Mouse (Mus musculus): ENCODE data around the gene Trcg1.
"Not testable (repeated sequence)": the region's sequence is repeated elsewhere in the genome, so short reads cannot be mapped to it uniquely, and the experiment has no call there.

Gene Trcg1

DNA sequence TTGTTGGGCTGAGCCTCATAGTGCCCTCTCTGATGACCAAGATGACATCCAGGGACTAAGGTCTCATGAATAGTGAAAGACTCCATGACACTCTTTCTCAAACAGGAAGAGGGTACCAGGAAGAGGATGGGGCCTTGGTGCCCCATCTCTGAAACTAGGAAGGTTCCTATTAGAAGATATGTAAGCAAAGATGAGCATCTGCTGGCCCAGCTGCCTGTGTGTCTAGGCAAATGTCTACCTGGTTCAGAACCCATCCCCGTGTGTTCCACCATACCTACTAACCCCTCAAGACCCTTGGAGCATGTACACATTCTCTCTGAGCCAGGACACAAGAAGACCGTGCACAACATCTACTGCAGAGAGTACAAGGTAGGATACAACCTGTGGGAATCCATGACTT is at the start of gene Trcg1:
Gene Trcg1, plus strand, starts transcription at position 301 of the 400 bp plus-strand sequence.
- DNase-seq = no peak

DNA sequence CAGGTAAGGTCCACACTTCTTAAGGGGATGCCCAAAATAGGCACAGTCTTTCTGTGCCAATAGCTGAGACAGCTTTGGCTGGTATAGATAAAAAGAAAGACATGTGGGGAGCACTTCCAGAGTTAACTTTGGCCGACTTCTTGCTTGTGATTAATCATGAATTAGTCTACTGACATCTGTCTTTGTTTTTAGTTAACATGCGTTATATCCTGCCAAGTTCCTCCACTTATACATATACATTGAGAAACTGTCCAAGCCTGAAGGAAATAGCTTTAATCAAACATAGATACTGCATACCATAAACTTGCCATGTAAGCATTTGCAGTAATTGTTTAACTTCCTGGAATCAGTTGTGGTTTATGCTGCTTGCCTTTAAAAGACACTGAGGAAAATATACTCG is 39.6 kb upstream of the Trcg1 start:
- no peak for DNase-seq

DNA sequence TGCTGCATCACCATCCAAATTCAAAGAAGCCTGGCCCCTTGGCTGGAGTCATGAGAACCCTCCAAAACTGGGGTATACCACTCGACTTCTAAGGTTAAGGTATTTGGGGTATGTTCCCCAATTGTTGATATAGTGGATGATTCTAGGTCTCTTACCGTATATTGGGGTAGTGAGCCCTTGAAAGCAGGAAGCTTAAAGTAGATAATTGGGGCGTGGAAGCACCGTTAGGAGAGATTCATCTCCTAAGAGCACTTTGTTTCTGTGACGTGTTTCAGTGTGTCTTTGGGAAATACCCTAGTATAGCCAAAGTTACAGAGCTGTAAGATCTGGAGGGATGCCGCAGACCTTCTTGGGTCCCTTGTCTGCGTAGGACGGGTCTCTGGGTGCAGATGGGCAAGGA is 38.9 kb upstream of the Trcg1 start:
- no peak for DNase-seq

- DNase-seq = no peak
These were observed 33.4 kb upstream of the Trcg1 start for GRCm38 (mm10) chr9:57202981-57203380.

DNA sequence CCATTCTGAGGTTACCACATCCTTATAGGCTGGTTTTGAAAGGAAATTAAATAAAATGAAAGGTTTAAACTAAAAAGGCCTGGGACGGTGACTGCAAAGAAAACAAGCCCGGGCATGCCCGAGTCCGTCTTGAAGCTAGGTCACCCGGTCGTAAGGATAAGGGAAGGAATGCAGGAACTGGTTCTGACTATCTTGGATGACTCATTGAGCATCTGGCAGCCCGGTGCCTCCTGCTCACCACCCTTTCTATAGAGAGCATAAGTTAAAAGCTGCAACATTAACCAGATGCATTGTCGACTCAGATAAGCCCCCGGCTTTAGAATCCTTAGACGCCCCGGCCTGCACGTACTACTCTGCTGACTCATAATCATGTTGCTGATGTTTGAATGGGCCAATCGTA is 32.8 kb upstream of the Trcg1 start:
- not testable (repeated sequence) for DNase-seq

DNA sequence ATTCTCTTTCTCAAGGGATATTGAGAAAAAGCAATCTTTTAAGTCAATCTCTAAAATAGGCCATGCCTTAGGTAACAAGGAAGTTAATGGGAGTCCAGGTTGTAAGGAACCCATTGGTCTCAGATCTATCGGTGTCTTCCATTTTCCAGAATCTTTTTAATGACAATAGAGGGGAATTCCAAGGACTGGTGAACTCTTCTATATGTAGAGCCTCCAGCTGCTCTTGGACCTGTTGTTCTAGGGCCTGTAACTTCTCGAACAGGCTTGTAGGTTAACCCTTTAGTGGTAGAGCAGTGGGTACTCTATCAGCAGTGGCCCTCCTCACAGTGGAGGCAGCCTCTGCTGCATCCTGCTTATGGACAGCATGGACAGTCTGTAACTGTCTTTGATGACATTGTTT is 29.5 kb upstream of the Trcg1 start:
- no peak for DNase-seq

DNA sequence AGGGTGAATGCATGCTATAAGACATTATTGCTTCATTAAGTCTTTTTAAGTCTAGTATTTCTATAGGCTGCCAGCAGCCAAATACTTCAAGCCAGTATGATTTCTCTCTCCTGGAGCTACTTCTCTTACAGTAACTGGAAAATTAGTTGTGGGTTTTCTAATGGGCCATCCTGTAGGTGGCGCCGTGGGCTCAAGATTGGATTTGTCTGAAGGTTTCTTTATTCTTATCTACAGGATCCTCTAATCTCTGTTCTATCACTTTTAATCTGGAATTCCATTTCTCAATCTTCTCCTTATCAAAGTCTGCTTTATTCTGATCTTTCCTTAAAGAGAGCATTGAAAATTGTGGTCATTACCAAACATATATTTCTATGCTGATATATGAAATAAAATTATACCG is 27.0 kb upstream of the Trcg1 start:
- DNase-seq = peak; percentile 50

GRCm38 (mm10) chr9:57212448-57213222 is 23.7 kb upstream of the Trcg1 start:
- no peak for DNase-seq

DNA sequence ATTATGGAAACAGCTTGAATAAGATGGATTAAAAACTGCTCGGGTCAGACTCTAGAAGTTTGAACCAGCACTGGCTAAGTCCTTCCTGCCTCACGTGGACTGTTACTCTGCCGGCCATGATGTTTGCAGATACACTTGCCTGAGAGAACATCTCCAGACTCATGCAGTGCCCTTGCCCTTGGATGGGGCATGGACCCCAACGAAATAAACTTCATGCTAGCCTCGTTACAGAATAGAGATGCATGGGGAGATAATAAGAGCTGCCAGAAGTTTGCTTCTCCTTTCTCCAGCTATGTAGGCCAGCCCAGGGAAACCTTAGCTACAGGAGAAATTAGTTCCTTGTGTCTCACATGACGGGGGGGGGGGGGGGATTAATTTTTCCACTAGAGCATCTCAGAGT is 21.9 kb upstream of the Trcg1 start:
- no peak for DNase-seq

GRCm38 (mm10) chr9:57217220-57217619 is 19.1 kb upstream of the Trcg1 start:
- no peak for DNase-seq

GRCm38 (mm10) chr9:57218776-57219175 is 17.6 kb upstream of the Trcg1 start:
- DNase-seq = no peak

GRCm38 (mm10) chr9:57219511-57219910 is 16.8 kb upstream of the Trcg1 start:
- no peak for DNase-seq

- peak; percentile 70 for DNase-seq
These were observed 16.0 kb upstream of the Trcg1 start for GRCm38 (mm10) chr9:57220356-57220755.

DNA sequence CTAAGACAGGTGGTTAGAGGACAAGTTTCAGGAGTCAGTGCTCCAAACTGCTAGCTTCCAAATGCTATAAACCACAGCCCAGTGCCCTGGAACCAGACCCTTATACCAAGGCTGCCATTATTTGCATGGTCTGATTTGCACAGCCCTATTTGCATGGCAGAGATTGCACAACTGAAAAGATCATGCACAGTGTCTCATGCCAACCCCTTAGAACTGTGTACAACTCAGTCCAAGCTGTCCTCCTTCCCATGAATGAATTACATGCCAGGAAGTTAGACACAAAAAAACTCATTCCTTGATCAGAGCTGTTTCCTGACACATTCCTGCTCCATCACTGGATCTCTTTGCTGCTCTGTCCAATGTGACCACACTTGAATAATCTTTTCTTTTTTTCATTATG is 13.0 kb upstream of the Trcg1 start:
- no peak for DNase-seq

DNA sequence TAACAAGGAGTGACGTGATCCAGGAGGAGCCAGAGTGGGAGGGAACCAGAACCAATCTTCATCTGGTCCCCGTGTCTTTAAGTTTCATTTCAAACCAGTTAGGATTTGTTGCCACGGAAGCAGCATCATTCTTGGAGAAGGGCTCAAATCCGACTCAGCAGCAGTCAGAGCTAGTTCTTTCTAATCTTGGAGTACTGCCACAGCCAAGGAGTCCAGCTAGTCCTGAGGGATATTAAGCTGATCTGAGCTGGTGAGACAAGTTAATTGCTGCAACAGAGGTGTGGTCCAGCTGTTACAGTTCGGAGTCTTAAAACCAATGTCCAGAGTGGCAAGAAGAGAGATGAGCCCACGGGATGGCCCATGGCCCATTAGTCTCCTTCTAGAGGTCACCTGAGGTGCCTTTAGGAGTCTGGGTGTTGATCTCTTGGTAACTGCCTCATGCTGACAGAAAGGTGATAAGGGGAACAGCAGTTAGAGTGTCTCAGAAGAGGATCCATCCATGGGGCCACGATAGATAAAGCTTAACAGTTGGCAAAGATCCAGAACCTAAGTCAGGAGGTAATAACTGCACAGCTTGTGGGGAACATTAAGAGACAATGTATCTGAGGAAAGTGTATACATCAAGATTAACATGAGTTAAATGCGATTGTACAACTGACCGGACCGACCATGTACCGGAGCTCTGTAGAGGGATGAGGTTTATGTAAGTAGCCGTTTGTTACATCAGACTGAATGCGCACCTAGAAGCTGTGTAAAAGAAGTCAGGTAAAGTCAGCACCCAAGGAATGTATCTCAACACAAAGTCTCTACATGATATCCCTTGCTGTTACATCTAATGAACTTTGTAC is 10.4 kb upstream of the Trcg1 start:
- DNase-seq = peak; percentile 32

DNA sequence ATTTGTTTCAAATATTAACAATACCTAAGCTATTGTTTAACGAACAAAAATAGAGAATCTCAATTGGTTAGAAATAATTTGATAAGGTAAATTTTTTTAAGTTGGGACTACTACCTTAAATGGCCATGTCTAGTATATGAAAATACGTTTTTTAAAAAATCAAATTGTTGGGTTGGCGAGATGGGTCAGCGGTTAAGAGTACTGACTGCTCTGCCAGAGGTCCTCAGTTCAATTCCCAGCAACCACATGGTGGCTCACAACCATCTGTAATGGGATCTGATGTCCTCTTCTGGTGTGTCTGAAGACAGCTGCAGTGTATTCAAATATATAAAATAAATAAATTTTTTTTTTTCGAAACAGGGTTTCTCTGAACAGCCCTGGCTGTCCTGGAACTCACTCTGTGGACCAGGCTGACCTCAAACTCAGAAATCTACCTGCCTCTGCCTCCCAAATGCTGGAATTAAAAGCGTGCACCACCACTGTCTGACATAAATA is 9.7 kb upstream of the Trcg1 start:
- not testable (repeated sequence) for DNase-seq

GRCm38 (mm10) chr9:57227203-57227602 is 9.2 kb upstream of the Trcg1 start:
- DNase-seq = peak; percentile 31

DNA sequence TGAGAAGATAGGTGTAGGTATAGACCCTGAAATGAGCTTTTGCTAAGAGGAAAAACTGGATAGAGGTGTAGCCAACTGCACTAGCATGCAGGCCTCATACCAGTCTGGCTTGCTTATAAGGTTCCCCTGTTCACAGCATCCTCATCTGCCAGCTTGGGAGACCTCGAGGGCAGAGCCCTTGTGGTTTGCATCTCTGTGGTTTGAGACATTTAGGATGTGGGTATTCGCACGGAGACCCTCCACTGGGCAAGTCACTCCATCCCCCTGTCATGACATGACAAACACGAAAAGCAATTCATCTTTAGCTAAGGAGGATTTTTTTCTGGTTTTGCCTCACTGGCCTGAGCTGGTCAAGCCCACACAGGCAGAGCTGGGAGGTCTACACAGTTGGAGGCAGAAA is 8.2 kb upstream of the Trcg1 start:
- DNase-seq = no peak

- peak; percentile 85 for DNase-seq
These were observed 6.6 kb upstream of the Trcg1 start for GRCm38 (mm10) chr9:57229726-57230125.

GRCm38 (mm10) chr9:57230146-57230783 is 6.1 kb upstream of the Trcg1 start:
- peak; percentile 28 for DNase-seq

- DNase-seq = no peak
These were observed 4.7 kb upstream of the Trcg1 start for GRCm38 (mm10) chr9:57231536-57232255.

DNA sequence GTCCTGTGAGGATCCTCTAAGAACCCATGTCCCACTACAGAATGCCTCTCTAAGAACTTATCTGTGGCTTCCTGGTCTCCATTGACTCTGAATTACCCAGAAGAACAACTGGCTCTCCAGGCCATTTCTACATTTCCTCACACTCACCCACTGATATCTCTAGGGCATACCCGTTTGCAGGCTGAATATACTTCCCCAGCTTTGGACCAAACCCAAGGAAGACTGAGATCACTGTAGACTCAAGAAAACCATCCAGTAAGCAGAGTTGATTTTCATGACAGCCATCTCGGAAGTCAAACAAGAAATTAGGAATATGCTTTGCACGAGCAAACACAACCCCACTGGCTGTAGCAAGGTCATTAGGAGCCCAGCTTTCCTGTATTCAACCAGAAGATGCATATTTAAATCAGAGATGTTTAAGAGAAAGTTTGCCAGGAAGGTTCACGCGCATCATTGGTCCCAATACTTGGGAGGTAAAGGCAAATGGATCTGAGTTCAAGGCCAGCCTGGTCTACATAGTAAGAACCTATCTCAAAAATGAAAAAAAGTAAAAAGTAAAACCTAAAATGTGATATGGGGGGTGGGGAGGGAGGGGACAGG is 3.9 kb upstream of the Trcg1 start:
- no peak for DNase-seq
